Mouse (Mus musculus): ENCODE measurements around the gene Dnajc13. TPM values are rescaled to one million over a fixed set of nuclear protein-coding genes. Genes with fewer than 3 reads are reported as not detected.

Gene Dnajc13
- polyA plus RNA-seq, 1 experiment from 2014 or later = 16.5 TPM

DNA sequence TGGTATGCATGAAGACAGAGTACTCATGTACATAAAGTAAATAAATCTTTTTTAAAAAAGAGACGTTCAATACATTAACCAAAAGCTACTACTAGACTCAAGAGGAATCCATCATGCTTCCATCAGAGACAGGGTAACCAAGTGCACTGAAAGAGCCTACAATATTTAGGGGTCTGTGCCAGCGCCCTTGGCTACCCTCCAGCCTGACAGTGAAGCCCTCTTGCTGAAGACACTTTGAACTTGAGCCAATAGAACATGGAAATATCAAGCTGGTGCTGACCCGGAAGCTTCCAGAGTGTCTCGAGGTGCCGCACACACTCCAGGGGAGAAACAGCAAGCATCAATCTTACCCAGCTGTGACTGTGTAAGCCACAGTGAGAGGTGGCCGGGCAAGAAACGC lies 22.6 kb downstream of the Dnajc13 start:
- H3K4me1 ChIP-seq (replicated peaks; ENCODE audit: control insufficient read depth, insufficient read depth, low read length) = no peaks in the 10 kb centered on the region; the same call in 1 of the 2 replicates
- WGBS = 77% methylated on average over 7 of the region's 7 CpGs
- ATAC-seq (ENCODE audit: low read depth) = no peak
- H3K4me2 ChIP-seq (ENCODE audit: low read depth, low read length) = no peak overlapping the region
- H3K4me3 ChIP-seq (ENCODE audit: low read length) = no peak overlapping the region
- no peak overlapping the region for H3K9ac ChIP-seq (ENCODE audit: low read length)
- H3K9me3 ChIP-seq (ENCODE audit: control insufficient read depth, low read length) = no peaks in the 10 kb centered on the region
- H3K27me3 ChIP-seq (ENCODE audit: control insufficient read depth, insufficient read depth, low read depth, low read length) = no peaks in the 10 kb centered on the region
- peaks cover 6% of the 10 kb centered on the region; the same call in 1 of the 2 replicates for H3K36me3 ChIP-seq (ENCODE audit: control insufficient read depth, insufficient read depth, low read length)
- H3K27ac ChIP-seq (ENCODE audit: low read length) = no peak overlapping the region

GRCm38 (mm10) chr9:104239076-104239475 lies 23.7 kb downstream of the Dnajc13 start:
- no peak overlapping the region for H3K4me3 ChIP-seq (ENCODE audit: low read length)
- ATAC-seq (ENCODE audit: low read depth) = no peak
- H3K4me1 ChIP-seq (replicated peaks; ENCODE audit: control insufficient read depth, insufficient read depth, low read length) = no peaks in the 10 kb centered on the region; the same call in 1 of the 2 replicates
- no peak overlapping the region for H3K9ac ChIP-seq (ENCODE audit: low read length)
- H3K9me3 ChIP-seq (ENCODE audit: control insufficient read depth, low read length) = no peaks in the 10 kb centered on the region
- H3K27ac ChIP-seq (ENCODE audit: low read length) = no peak overlapping the region
- no peak overlapping the region for H3K4me2 ChIP-seq (ENCODE audit: low read depth, low read length)
- peaks cover 9% of the 10 kb centered on the region; the same call in 1 of the 2 replicates for H3K36me3 ChIP-seq (ENCODE audit: control insufficient read depth, insufficient read depth, low read length)
- no peaks in the 10 kb centered on the region for H3K27me3 ChIP-seq (ENCODE audit: control insufficient read depth, insufficient read depth, low read depth, low read length)
- WGBS = 87% methylated on average over 8 of the region's 8 CpGs

DNA sequence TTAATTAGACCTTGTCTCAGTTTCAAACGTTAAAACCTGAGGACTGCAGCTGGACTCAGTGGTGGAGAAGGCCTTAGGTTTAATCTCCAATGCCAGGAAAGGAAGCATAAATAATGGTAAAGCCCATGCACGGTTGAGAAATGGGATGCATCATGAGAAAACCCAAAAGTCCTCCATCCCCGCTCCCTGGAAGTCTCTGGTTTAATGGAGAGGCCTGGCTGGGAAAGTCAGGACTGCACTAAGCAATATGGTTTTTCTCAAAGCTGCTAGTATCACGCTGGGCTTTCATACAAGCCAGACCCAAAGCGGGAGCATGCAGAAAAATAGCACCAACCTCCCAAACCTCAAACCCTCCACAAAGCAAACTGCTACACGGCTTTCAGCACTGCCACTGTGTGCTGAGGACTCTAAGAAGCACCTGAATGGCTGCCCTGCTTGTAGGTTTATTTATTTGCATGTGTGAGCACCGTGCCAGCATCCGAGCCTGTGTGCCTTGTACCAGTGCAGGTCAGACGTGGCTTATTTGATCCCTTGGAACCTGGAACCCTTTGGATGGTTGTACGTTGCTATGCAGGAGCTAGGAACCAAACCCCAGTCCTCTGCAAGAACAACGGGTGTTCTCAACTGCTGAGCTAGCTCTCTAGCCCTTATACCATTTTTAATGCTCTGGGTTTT lies 26.3 kb downstream of the Dnajc13 start:
- Histone ChIP-seq H3K4me3 (ENCODE audit: low read length) (no peak overlapping the region), H3K4me1 (replicated peaks; ENCODE audit: control insufficient read depth, insufficient read depth, low read length) (no peaks in the 10 kb centered on the region; the same call in 1 of the 2 replicates), H3K27ac (ENCODE audit: low read length) (no peak overlapping the region), H3K27me3 (ENCODE audit: control insufficient read depth, insufficient read depth, low read depth, low read length) (no peaks in the 10 kb centered on the region), H3K9ac (ENCODE audit: low read length) (no peak overlapping the region), H3K4me2 (ENCODE audit: low read depth, low read length) (no peak overlapping the region), H3K9me3 (ENCODE audit: control insufficient read depth, low read length) (no peaks in the 10 kb centered on the region), H3K36me3 (ENCODE audit: control insufficient read depth, insufficient read depth, low read length) (peaks cover 14% of the 10 kb centered on the region)
- 87% methylated on average over 11 of the region's 11 CpGs for WGBS
- no peak for ATAC-seq (ENCODE audit: low read depth)

GRCm38 (mm10) chr9:104235751-104236150 lies 27.0 kb downstream of the Dnajc13 start:
- 0 out of 2 replicates have a peak, but pooled peaks have one; percentile 28 for ATAC-seq (ENCODE audit: low read depth)
- H3K9me3 ChIP-seq (ENCODE audit: control insufficient read depth, low read length) = no peaks in the 10 kb centered on the region
- H3K27ac ChIP-seq (ENCODE audit: low read length) = no peak overlapping the region
- WGBS = 51% methylated on average over 5 of the region's 5 CpGs
- no peaks in the 10 kb centered on the region; the same call in 1 of the 2 replicates for H3K4me1 ChIP-seq (replicated peaks; ENCODE audit: control insufficient read depth, insufficient read depth, low read length)
- peaks cover 15% of the 10 kb centered on the region for H3K36me3 ChIP-seq (ENCODE audit: control insufficient read depth, insufficient read depth, low read length)
- H3K27me3 ChIP-seq (ENCODE audit: control insufficient read depth, insufficient read depth, low read depth, low read length) = no peaks in the 10 kb centered on the region
- no peak overlapping the region for H3K9ac ChIP-seq (ENCODE audit: low read length)
- H3K4me2 ChIP-seq (ENCODE audit: low read depth, low read length) = no peak overlapping the region
- H3K4me3 ChIP-seq (ENCODE audit: low read length) = no peak overlapping the region

GRCm38 (mm10) chr9:104233815-104234214 lies 28.9 kb downstream of the Dnajc13 start:
- Histone ChIP-seq H3K27me3 (ENCODE audit: control insufficient read depth, insufficient read depth, low read depth, low read length) (no peaks in the 10 kb centered on the region), H3K36me3 (ENCODE audit: control insufficient read depth, insufficient read depth, low read length) (peaks cover 26% of the 10 kb centered on the region), H3K9me3 (ENCODE audit: control insufficient read depth, low read length) (no peaks in the 10 kb centered on the region), H3K27ac (ENCODE audit: low read length) (no peak overlapping the region), H3K4me3 (ENCODE audit: low read length) (no peak overlapping the region), H3K9ac (ENCODE audit: low read length) (no peak overlapping the region), H3K4me2 (ENCODE audit: low read depth, low read length) (no peak overlapping the region), H3K4me1 (replicated peaks; ENCODE audit: control insufficient read depth, insufficient read depth, low read length) (no peaks in the 10 kb centered on the region)
- WGBS = 83% methylated on average over 1 of the region's 1 CpGs
- ATAC-seq (ENCODE audit: low read depth) = no peak

- H3K27me3 ChIP-seq (ENCODE audit: control insufficient read depth, insufficient read depth, low read depth, low read length) = no peaks in the 10 kb centered on the region
- H3K27ac ChIP-seq (ENCODE audit: low read length) = no peak overlapping the region
- H3K4me3 ChIP-seq (ENCODE audit: low read length) = no peak overlapping the region
- no peaks in the 10 kb centered on the region for H3K4me1 ChIP-seq (replicated peaks; ENCODE audit: control insufficient read depth, insufficient read depth, low read length)
- H3K9ac ChIP-seq (ENCODE audit: low read length) = no peak overlapping the region
- H3K4me2 ChIP-seq (ENCODE audit: low read depth, low read length) = no peak overlapping the region
- H3K36me3 ChIP-seq (ENCODE audit: control insufficient read depth, insufficient read depth, low read length) = peaks cover 31% of the 10 kb centered on the region
- ATAC-seq (ENCODE audit: low read depth) = no peak
- WGBS = 92% methylated on average over 5 of the region's 5 CpGs
- no peaks in the 10 kb centered on the region for H3K9me3 ChIP-seq (ENCODE audit: control insufficient read depth, low read length)
These were observed 29.7 kb downstream of the Dnajc13 start for GRCm38 (mm10) chr9:104233060-104233459.

GRCm38 (mm10) chr9:104232004-104232403 lies 30.7 kb downstream of the Dnajc13 start:
- Histone ChIP-seq H3K4me2 (ENCODE audit: low read depth, low read length) (no peak overlapping the region), H3K4me1 (replicated peaks; ENCODE audit: control insufficient read depth, insufficient read depth, low read length) (no peaks in the 10 kb centered on the region), H3K9ac (ENCODE audit: low read length) (no peak overlapping the region), H3K4me3 (ENCODE audit: low read length) (no peak overlapping the region), H3K9me3 (ENCODE audit: control insufficient read depth, low read length) (no peaks in the 10 kb centered on the region), H3K27me3 (ENCODE audit: control insufficient read depth, insufficient read depth, low read depth, low read length) (no peaks in the 10 kb centered on the region), H3K27ac (ENCODE audit: low read length) (no peak overlapping the region), H3K36me3 (ENCODE audit: control insufficient read depth, insufficient read depth, low read length) (peaks cover 31% of the 10 kb centered on the region)
- ATAC-seq (ENCODE audit: low read depth) = no peak
- 78% methylated on average over 3 of the region's 3 CpGs for WGBS

- no peaks in the 10 kb centered on the region for H3K4me1 ChIP-seq (replicated peaks; ENCODE audit: control insufficient read depth, insufficient read depth, low read length)
- no peak overlapping the region for H3K27ac ChIP-seq (ENCODE audit: low read length)
- no peaks in the 10 kb centered on the region for H3K27me3 ChIP-seq (ENCODE audit: control insufficient read depth, insufficient read depth, low read depth, low read length)
- H3K9me3 ChIP-seq (ENCODE audit: control insufficient read depth, low read length) = no peaks in the 10 kb centered on the region
- peak; percentile 54 for ATAC-seq (ENCODE audit: low read depth)
- peaks cover 28% of the 10 kb centered on the region; the same call in 1 of the 2 replicates for H3K36me3 ChIP-seq (ENCODE audit: control insufficient read depth, insufficient read depth, low read length)
- 63% methylated on average over 3 of the region's 3 CpGs for WGBS
- H3K9ac ChIP-seq (ENCODE audit: low read length) = no peak overlapping the region
- H3K4me2 ChIP-seq (ENCODE audit: low read depth, low read length) = no peak overlapping the region
- no peak overlapping the region for H3K4me3 ChIP-seq (ENCODE audit: low read length)
These were observed 51.3 kb downstream of the Dnajc13 start for GRCm38 (mm10) chr9:104211402-104211801.

DNA sequence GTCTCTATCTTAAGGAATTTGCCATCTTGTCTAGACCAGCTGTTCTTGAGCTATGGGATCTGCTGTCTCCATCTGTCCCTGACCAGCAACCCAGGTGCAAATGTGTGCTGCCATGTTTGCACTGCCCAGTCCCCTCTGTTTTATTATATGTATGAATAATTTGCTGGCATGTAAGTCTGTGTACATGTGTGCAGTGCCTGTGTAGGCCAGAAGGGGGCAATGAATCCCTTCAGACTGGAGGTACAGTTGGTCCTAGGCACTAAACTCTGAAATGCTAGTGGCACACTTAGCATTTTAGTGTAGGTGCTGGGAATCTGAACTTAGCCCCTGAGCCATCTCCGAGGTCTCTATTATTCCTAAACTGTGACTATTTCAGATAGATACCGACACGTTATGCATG lies 58.9 kb downstream of the Dnajc13 start:
- no peak for ATAC-seq (ENCODE audit: low read depth)
- Histone ChIP-seq H3K27ac (ENCODE audit: low read length) (no peak overlapping the region), H3K4me1 (replicated peaks; ENCODE audit: control insufficient read depth, insufficient read depth, low read length) (no peaks in the 10 kb centered on the region), H3K4me3 (ENCODE audit: low read length) (no peak overlapping the region), H3K27me3 (ENCODE audit: control insufficient read depth, insufficient read depth, low read depth, low read length) (no peaks in the 10 kb centered on the region), H3K9ac (ENCODE audit: low read length) (no peak overlapping the region), H3K36me3 (ENCODE audit: control insufficient read depth, insufficient read depth, low read length) (peaks cover 32% of the 10 kb centered on the region), H3K9me3 (ENCODE audit: control insufficient read depth, low read length) (no peaks in the 10 kb centered on the region), H3K4me2 (ENCODE audit: low read depth, low read length) (no peak overlapping the region)
- 98% methylated on average over 3 of the region's 3 CpGs for WGBS
